Mouse (Mus musculus) lung, embryonic 14.5 days (tissue): ENCODE data around the gene Ech1. TPM values are rescaled to one million over a fixed set of nuclear protein-coding genes. Genes with fewer than 3 reads are reported as not detected.
"Not testable (repeated sequence)": the region's sequence is repeated elsewhere in the genome, so short reads cannot be mapped to it uniquely, and the experiment has no call there.

Experiments used
- ATAC-seq: fragments of 200-750 bp; cut with Nextera tagmentation; 2 replicates; pipeline ENCODE4 v1.8.0; 2017; ENCODE audit warnings: mild to moderate bottlenecking, moderate TSS enrichment, moderate library complexity; ENCODE audit not compliant: insufficient read depth
- DNase-seq: peaks from one replicate; pipeline ENCODE4 v3.0.0-alpha.2; 2015
- H3K27ac ChIP-seq: fragments of 300-500 bp; sonication (generic); 2 replicates; pipeline ENCODE4 v1.5.1; 2014; ENCODE audit warnings: low read depth, mild to moderate bottlenecking, moderate library complexity
- H3K27me3 ChIP-seq: fragments of 300-500 bp; sonication (generic); 2 replicates; pipeline ENCODE4 v1.6.1; 2014; ENCODE audit warnings: low read length, control low read depth; ENCODE audit not compliant: insufficient read depth
- H3K36me3 ChIP-seq: fragments of 300-500 bp; sonication (generic); 2 replicates; pipeline ENCODE4 v1.6.1; 2014; ENCODE audit warnings: control low read depth; ENCODE audit not compliant: insufficient read depth
- H3K4me1 ChIP-seq: fragments of 300-500 bp; sonication (generic); 2 replicates; pipeline ENCODE4 v1.6.1; 2014; ENCODE audit warnings: antibody characterized with exemption, control low read depth; ENCODE audit not compliant: insufficient read depth
- H3K4me2 ChIP-seq: fragments of 300-500 bp; sonication (generic); 2 replicates; pipeline ENCODE4 v1.6.1; 2014; ENCODE audit warnings: mild to moderate bottlenecking
- H3K4me3 ChIP-seq: fragments of 300-500 bp; sonication (generic); 2 replicates; pipeline ENCODE4 v1.5.1; 2014; ENCODE audit warnings: low read depth, low read length
- H3K9ac ChIP-seq: fragments of 300-500 bp; sonication (generic); 2 replicates; pipeline ENCODE4 v1.6.1; 2014
- H3K9me3 ChIP-seq: fragments of 300-500 bp; sonication (generic); 2 replicates; pipeline ENCODE4 v1.6.1; 2016; ENCODE audit warnings: low read depth, low read length, control low read depth
- CTCF ChIP-seq: IDR thresholded peaks from 2 replicates; pipeline ENCODE4 v1.5.1; 2016; ENCODE audit warnings: antibody characterized with exemption, low read depth
- WGBS: fragments of 180-500 bp; shearing (Covaris S2); extraction: QIAGEN DNeasy Blood & Tissue Kit; methylation state at CpG from one replicate; pipeline ENCODE4 v1.1.7; 2014; 5-methylcytosine and 5-hydroxymethylcytosine counted together
- polyA plus RNA-seq: library from polyadenylated mRNA; unstranded; fragments of >200 nt; fragmentation: Nextera tagmentation; extraction: Ambion mirVana; gene quantifications from 2 replicates; pipeline ENCODE4 v1.2.1, GENCODE M21; 2014

The Ech1 gene
- polyA plus RNA-seq, 1 experiment from 2014 or later, result 127 TPM

- not testable (repeated sequence) for H3K27ac ChIP-seq, H3K27me3 ChIP-seq, H3K4me3 ChIP-seq, H3K36me3 ChIP-seq, H3K4me1 ChIP-seq, H3K9ac ChIP-seq, H3K9me3 ChIP-seq
- peak; percentile 75 for TF ChIP-seq CTCF
- H3K4me2 ChIP-seq, result peak overlapping the region; percentile 42; the same call in 1 of the 2 replicates
- 0 out of 2 replicates have a peak, but pooled peaks have one; percentile 11 for ATAC-seq
- 27% methylated on average over 23 of the region's 23 CpGs for WGBS
- peak; percentile 86 for DNase-seq
Observed at GRCm38 (mm10) chr7:28867508-28868340, 42.7 kb downstream of the Ech1 start.

GRCm38 (mm10) chr7:28870901-28871664, 46.1 kb downstream of the Ech1 start:
- H3K4me3 ChIP-seq, result no peak overlapping the region
- WGBS, result 86% methylated on average over 24 of the region's 24 CpGs
- H3K27ac ChIP-seq, result no peak overlapping the region
- TF ChIP-seq CTCF, result no peak
- H3K36me3 ChIP-seq, result no peaks in the 10 kb centered on the region
- H3K4me2 ChIP-seq, result no peak overlapping the region
- H3K27me3 ChIP-seq, result no peaks in the 10 kb centered on the region
- H3K9ac ChIP-seq, result no peak overlapping the region
- H3K4me1 ChIP-seq, result no peaks in the 10 kb centered on the region
- DNase-seq, result no peak
- no peaks in the 10 kb centered on the region for H3K9me3 ChIP-seq
- ATAC-seq, result no peak

- Histone ChIP-seq H3K36me3 (no peaks in the 10 kb centered on the region), H3K27me3 (no peaks in the 10 kb centered on the region), H3K9ac (no peak overlapping the region), H3K4me1 (no peaks in the 10 kb centered on the region), H3K4me3 (no peak overlapping the region), H3K9me3 (no peaks in the 10 kb centered on the region), H3K27ac (no peak overlapping the region), H3K4me2 (no peak overlapping the region)
- 72% methylated on average over 2 of the region's 2 CpGs for WGBS
- DNase-seq (no peak), ATAC-seq (no peak)
- no peak for TF ChIP-seq CTCF
Observed at GRCm38 (mm10) chr7:28874565-28874964, 49.5 kb downstream of the Ech1 start.

GRCm38 (mm10) chr7:28876099-28876498, 51.1 kb downstream of the Ech1 start:
- H3K4me1 ChIP-seq, result no peaks in the 10 kb centered on the region
- H3K4me3 ChIP-seq, result no peak overlapping the region
- H3K36me3 ChIP-seq, result no peaks in the 10 kb centered on the region
- H3K9ac ChIP-seq, result no peak overlapping the region
- no peak overlapping the region for H3K27ac ChIP-seq
- DNase-seq, result no peak
- no peaks in the 10 kb centered on the region for H3K27me3 ChIP-seq
- 63% methylated on average over 4 of the region's 4 CpGs for WGBS
- H3K4me2 ChIP-seq, result no peak overlapping the region
- no peaks in the 10 kb centered on the region for H3K9me3 ChIP-seq
- TF ChIP-seq CTCF, result no peak
- no peak for ATAC-seq

GRCm38 (mm10) chr7:28877155-28877554, 52.1 kb downstream of the Ech1 start:
- H3K27ac ChIP-seq, result no peak overlapping the region
- no peaks in the 10 kb centered on the region for H3K36me3 ChIP-seq
- ATAC-seq (no peak), DNase-seq (no peak)
- H3K4me2 ChIP-seq, result no peak overlapping the region
- H3K9ac ChIP-seq, result no peak overlapping the region
- H3K4me3 ChIP-seq, result no peak overlapping the region
- H3K27me3 ChIP-seq, result no peaks in the 10 kb centered on the region
- TF ChIP-seq CTCF, result no peak
- WGBS, result 76% methylated on average over 7 of the region's 7 CpGs
- H3K4me1 ChIP-seq, result no peaks in the 10 kb centered on the region
- no peaks in the 10 kb centered on the region for H3K9me3 ChIP-seq

GRCm38 (mm10) chr7:28877856-28878255, 52.8 kb downstream of the Ech1 start:
- Histone ChIP-seq H3K27me3 (no peaks in the 10 kb centered on the region), H3K4me2 (no peak overlapping the region), H3K9ac (no peak overlapping the region), H3K4me3 (no peak overlapping the region), H3K4me1 (no peaks in the 10 kb centered on the region), H3K36me3 (no peaks in the 10 kb centered on the region), H3K27ac (no peak overlapping the region), H3K9me3 (no peaks in the 10 kb centered on the region)
- ATAC-seq (no peak), DNase-seq (no peak)
- 63% methylated on average over 4 of the region's 4 CpGs for WGBS
- no peak for TF ChIP-seq CTCF

GRCm38 (mm10) chr7:28879606-28880005, 54.6 kb downstream of the Ech1 start:
- no peak for TF ChIP-seq CTCF
- WGBS, result 68% methylated on average over 7 of the region's 7 CpGs
- Histone ChIP-seq H3K27me3 (no peaks in the 10 kb centered on the region), H3K9me3 (no peaks in the 10 kb centered on the region), H3K4me2 (no peak overlapping the region), H3K36me3 (no peaks in the 10 kb centered on the region), H3K9ac (no peak overlapping the region), H3K27ac (no peak overlapping the region), H3K4me1 (no peaks in the 10 kb centered on the region), H3K4me3 (no peak overlapping the region)
- DNase-seq (no peak), ATAC-seq (no peak)
